Mouse (Mus musculus): ENCODE measurements around the gene Slc41a2. TPM values are rescaled to one million over a fixed set of nuclear protein-coding genes. Genes with fewer than 3 reads are reported as not detected.

Slc41a2 gene
- polyA plus RNA-seq, 1 experiment from 2014 or later = 11.6 TPM

GRCm38 (mm10) chr10:83301687-83302086, 36.0 kb downstream of the Slc41a2 start:
- no peak for ATAC-seq
- 86% methylated on average over 4 of the region's 4 CpGs for whole genome bisulfite sequencing
- H3K4me1 ChIP-seq (ENCODE audit: control insufficient read depth, insufficient read depth, low read length) = no peaks in the 10 kb centered on the region
- no peak overlapping the region for H3K27ac ChIP-seq (ENCODE audit: low read length)
- no peaks in the 10 kb centered on the region for H3K27me3 ChIP-seq (ENCODE audit: control insufficient read depth, insufficient read depth, low read depth, low read length)
- no peak overlapping the region for H3K9ac ChIP-seq (ENCODE audit: low read depth, low read length)
- no peak overlapping the region for H3K4me3 ChIP-seq (ENCODE audit: low read depth, low read length)
- no peaks in the 10 kb centered on the region for H3K9me3 ChIP-seq (replicated peaks; ENCODE audit: control insufficient read depth, low read length, poor library complexity, severe bottlenecking)
- H3K4me2 ChIP-seq (ENCODE audit: low read length) = no peak overlapping the region
- no peaks in the 10 kb centered on the region for H3K36me3 ChIP-seq (ENCODE audit: control insufficient read depth, insufficient read depth, low read length)

- no peak overlapping the region for H3K4me3 ChIP-seq (ENCODE audit: low read depth, low read length)
- H3K27me3 ChIP-seq (ENCODE audit: control insufficient read depth, insufficient read depth, low read depth, low read length) = no peaks in the 10 kb centered on the region
- WGBS = 82% methylated on average over 3 of the region's 3 CpGs
- H3K4me2 ChIP-seq (ENCODE audit: low read length) = no peak overlapping the region
- H3K9ac ChIP-seq (ENCODE audit: low read depth, low read length) = no peak overlapping the region
- H3K27ac ChIP-seq (ENCODE audit: low read length) = no peak overlapping the region
- H3K9me3 ChIP-seq (replicated peaks; ENCODE audit: control insufficient read depth, low read length, poor library complexity, severe bottlenecking) = no peaks in the 10 kb centered on the region
- H3K36me3 ChIP-seq (ENCODE audit: control insufficient read depth, insufficient read depth, low read length) = no peaks in the 10 kb centered on the region
- no peaks in the 10 kb centered on the region for H3K4me1 ChIP-seq (ENCODE audit: control insufficient read depth, insufficient read depth, low read length)
- ATAC-seq = no peak
Measured at GRCm38 (mm10) chr10:83301054-83301453, 36.6 kb downstream of the Slc41a2 start.

GRCm38 (mm10) chr10:83297017-83297416, 40.7 kb downstream of the Slc41a2 start:
- Histone ChIP-seq H3K27ac (ENCODE audit: low read length) (no peak overlapping the region), H3K4me3 (ENCODE audit: low read depth, low read length) (no peak overlapping the region), H3K9ac (ENCODE audit: low read depth, low read length) (no peak overlapping the region), H3K36me3 (ENCODE audit: control insufficient read depth, insufficient read depth, low read length) (no peaks in the 10 kb centered on the region), H3K4me1 (ENCODE audit: control insufficient read depth, insufficient read depth, low read length) (no peaks in the 10 kb centered on the region), H3K9me3 (replicated peaks; ENCODE audit: control insufficient read depth, low read length, poor library complexity, severe bottlenecking) (no peaks in the 10 kb centered on the region), H3K4me2 (ENCODE audit: low read length) (no peak overlapping the region), H3K27me3 (ENCODE audit: control insufficient read depth, insufficient read depth, low read depth, low read length) (no peaks in the 10 kb centered on the region)
- no peak for ATAC-seq
- 82% methylated on average over 4 of the region's 4 CpGs for WGBS

- Histone ChIP-seq H3K27ac (ENCODE audit: low read length) (no peak overlapping the region), H3K4me1 (ENCODE audit: control insufficient read depth, insufficient read depth, low read length) (no peaks in the 10 kb centered on the region), H3K4me2 (ENCODE audit: low read length) (no peak overlapping the region), H3K36me3 (ENCODE audit: control insufficient read depth, insufficient read depth, low read length) (no peaks in the 10 kb centered on the region), H3K9ac (ENCODE audit: low read depth, low read length) (no peak overlapping the region), H3K4me3 (ENCODE audit: low read depth, low read length) (no peak overlapping the region), H3K27me3 (ENCODE audit: control insufficient read depth, insufficient read depth, low read depth, low read length) (no peaks in the 10 kb centered on the region), H3K9me3 (replicated peaks; ENCODE audit: control insufficient read depth, low read length, poor library complexity, severe bottlenecking) (no peaks in the 10 kb centered on the region)
- ATAC-seq = no peak
- WGBS = 44% methylated on average over 9 of the region's 9 CpGs
Measured at GRCm38 (mm10) chr10:83294746-83295145, 42.9 kb downstream of the Slc41a2 start.

- no peak overlapping the region for H3K4me3 ChIP-seq (ENCODE audit: low read depth, low read length)
- no peak overlapping the region for H3K9ac ChIP-seq (ENCODE audit: low read depth, low read length)
- no peaks in the 10 kb centered on the region for H3K36me3 ChIP-seq (ENCODE audit: control insufficient read depth, insufficient read depth, low read length)
- H3K27me3 ChIP-seq (ENCODE audit: control insufficient read depth, insufficient read depth, low read depth, low read length) = no peaks in the 10 kb centered on the region
- H3K4me2 ChIP-seq (ENCODE audit: low read length) = no peak overlapping the region
- 70% methylated on average over 9 of the region's 9 CpGs for WGBS
- no peak for ATAC-seq
- H3K27ac ChIP-seq (ENCODE audit: low read length) = no peak overlapping the region
- no peaks in the 10 kb centered on the region for H3K4me1 ChIP-seq (ENCODE audit: control insufficient read depth, insufficient read depth, low read length)
- H3K9me3 ChIP-seq (replicated peaks; ENCODE audit: control insufficient read depth, low read length, poor library complexity, severe bottlenecking) = no peaks in the 10 kb centered on the region
Measured at GRCm38 (mm10) chr10:83293352-83293751, 44.3 kb downstream of the Slc41a2 start.

- ATAC-seq = no peak
- Histone ChIP-seq H3K36me3 (ENCODE audit: control insufficient read depth, insufficient read depth, low read length) (no peaks in the 10 kb centered on the region), H3K4me2 (ENCODE audit: low read length) (no peak overlapping the region), H3K9me3 (replicated peaks; ENCODE audit: control insufficient read depth, low read length, poor library complexity, severe bottlenecking) (no peaks in the 10 kb centered on the region), H3K27me3 (ENCODE audit: control insufficient read depth, insufficient read depth, low read depth, low read length) (no peaks in the 10 kb centered on the region), H3K4me1 (ENCODE audit: control insufficient read depth, insufficient read depth, low read length) (no peaks in the 10 kb centered on the region), H3K4me3 (ENCODE audit: low read depth, low read length) (no peak overlapping the region), H3K9ac (ENCODE audit: low read depth, low read length) (no peak overlapping the region), H3K27ac (ENCODE audit: low read length) (no peak overlapping the region)
- WGBS = 94% methylated on average over 11 of the region's 11 CpGs
Measured at GRCm38 (mm10) chr10:83291731-83292130, 46.0 kb downstream of the Slc41a2 start.

- ATAC-seq = no peak
- peaks cover 11% of the 10 kb centered on the region for H3K4me1 ChIP-seq (ENCODE audit: control insufficient read depth, insufficient read depth, low read length)
- WGBS = 73% methylated on average over 6 of the region's 6 CpGs
- no peaks in the 10 kb centered on the region for H3K27me3 ChIP-seq (ENCODE audit: control insufficient read depth, insufficient read depth, low read depth, low read length)
- H3K36me3 ChIP-seq (ENCODE audit: control insufficient read depth, insufficient read depth, low read length) = no peaks in the 10 kb centered on the region
- no peaks in the 10 kb centered on the region for H3K9me3 ChIP-seq (replicated peaks; ENCODE audit: control insufficient read depth, low read length, poor library complexity, severe bottlenecking)
- H3K9ac ChIP-seq (ENCODE audit: low read depth, low read length) = no peak overlapping the region
- H3K4me3 ChIP-seq (ENCODE audit: low read depth, low read length) = no peak overlapping the region
- H3K27ac ChIP-seq (ENCODE audit: low read length) = no peak overlapping the region
- H3K4me2 ChIP-seq (ENCODE audit: low read length) = no peak overlapping the region
Measured at GRCm38 (mm10) chr10:83287828-83288227, 49.9 kb downstream of the Slc41a2 start.

- Histone ChIP-seq H3K4me3 (ENCODE audit: low read depth, low read length) (no peak overlapping the region), H3K9ac (ENCODE audit: low read depth, low read length) (peak overlapping the region; percentile 46; the same call in 1 of the 2 replicates), H3K27ac (ENCODE audit: low read length) (peak overlapping the region; percentile 61), H3K9me3 (replicated peaks; ENCODE audit: control insufficient read depth, low read length, poor library complexity, severe bottlenecking) (no peaks in the 10 kb centered on the region), H3K4me2 (ENCODE audit: low read length) (peak overlapping the region; percentile 32), H3K4me1 (ENCODE audit: control insufficient read depth, insufficient read depth, low read length) (peaks cover 11% of the 10 kb centered on the region), H3K27me3 (ENCODE audit: control insufficient read depth, insufficient read depth, low read depth, low read length) (no peaks in the 10 kb centered on the region), H3K36me3 (ENCODE audit: control insufficient read depth, insufficient read depth, low read length) (no peaks in the 10 kb centered on the region)
- ATAC-seq = peak; percentile 66; the same call in 1 of the 2 replicates
- 37% methylated on average over 7 of the region's 7 CpGs for WGBS
Measured at GRCm38 (mm10) chr10:83286399-83286798, 51.3 kb downstream of the Slc41a2 start.

- peak; percentile 64; the same call in 1 of the 2 replicates for ATAC-seq
- no peaks in the 10 kb centered on the region for H3K27me3 ChIP-seq (ENCODE audit: control insufficient read depth, insufficient read depth, low read depth, low read length)
- 23% methylated on average over 7 of the region's 7 CpGs for WGBS
- peak overlapping the region; percentile 46; the same call in 1 of the 2 replicates for H3K9ac ChIP-seq (ENCODE audit: low read depth, low read length)
- peak overlapping the region; percentile 61 for H3K27ac ChIP-seq (ENCODE audit: low read length)
- H3K4me3 ChIP-seq (ENCODE audit: low read depth, low read length) = no peak overlapping the region
- H3K4me1 ChIP-seq (ENCODE audit: control insufficient read depth, insufficient read depth, low read length) = peaks cover 11% of the 10 kb centered on the region
- H3K9me3 ChIP-seq (replicated peaks; ENCODE audit: control insufficient read depth, low read length, poor library complexity, severe bottlenecking) = no peaks in the 10 kb centered on the region
- H3K4me2 ChIP-seq (ENCODE audit: low read length) = peak overlapping the region; percentile 32
- H3K36me3 ChIP-seq (ENCODE audit: control insufficient read depth, insufficient read depth, low read length) = no peaks in the 10 kb centered on the region
Measured at GRCm38 (mm10) chr10:83285724-83286256, 51.9 kb downstream of the Slc41a2 start.
